Mouse (Mus musculus): ENCODE measurements around the gene Nmbr. TPM values are rescaled to one million over a fixed set of nuclear protein-coding genes. Genes with fewer than 3 reads are reported as not detected.

The Nmbr gene
- polyA plus RNA-seq, 1 experiment from 2014 or later = 0.49 TPM

DNA sequence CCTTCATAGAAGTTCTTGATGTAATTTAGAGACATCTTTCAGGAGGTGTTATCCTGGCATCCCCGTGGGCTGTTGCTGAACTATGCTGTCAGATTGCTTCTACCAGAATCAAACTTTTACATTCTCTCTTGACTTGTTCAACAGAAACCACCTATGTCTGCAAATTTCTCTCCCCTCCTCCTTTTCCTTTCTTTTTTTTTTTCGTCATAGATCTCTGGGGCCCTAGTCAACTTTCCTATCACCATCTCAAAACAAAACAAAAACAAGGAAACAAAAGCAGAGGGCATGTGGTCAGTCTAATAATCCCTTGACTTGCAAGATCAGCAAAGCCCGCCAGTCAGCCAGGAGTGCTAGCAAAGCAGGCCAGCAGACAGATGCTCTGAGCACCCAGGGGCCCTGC lies 12.7 kb downstream of the Nmbr start, which contains the start of gene Gje1:
Gje1 (minus strand) TSS at position 101 of the 400 bp plus-strand sequence.
- Histone ChIP-seq H3K4me1 (ENCODE audit: control insufficient read depth, insufficient read depth, low read length) (no peaks in the 10 kb centered on the region), H3K27ac (ENCODE audit: low read depth, low read length) (no peak within 1 kb of the TSS), H3K4me2 (no peak within 1 kb of the TSS), H3K27me3 (ENCODE audit: control insufficient read depth, insufficient read depth, low read length) (no peaks in the 10 kb centered on the region), H3K9me3 (ENCODE audit: control insufficient read depth, low read length) (no peaks in the 10 kb centered on the region), H3K36me3 (ENCODE audit: control insufficient read depth, insufficient read depth, low read length) (no peaks in the 10 kb centered on the region), H3K9ac (ENCODE audit: low read length) (no peak within 1 kb of the TSS), H3K4me3 (ENCODE audit: low read depth, low read length) (no peak within 1 kb of the TSS)
- no peak for DNase-seq (ENCODE audit: low spot score, missing footprints)
- 55% methylated on average over 3 of the region's 3 CpGs for WGBS
- ATAC-seq (ENCODE audit: low FRiP score) = no peak

DNA sequence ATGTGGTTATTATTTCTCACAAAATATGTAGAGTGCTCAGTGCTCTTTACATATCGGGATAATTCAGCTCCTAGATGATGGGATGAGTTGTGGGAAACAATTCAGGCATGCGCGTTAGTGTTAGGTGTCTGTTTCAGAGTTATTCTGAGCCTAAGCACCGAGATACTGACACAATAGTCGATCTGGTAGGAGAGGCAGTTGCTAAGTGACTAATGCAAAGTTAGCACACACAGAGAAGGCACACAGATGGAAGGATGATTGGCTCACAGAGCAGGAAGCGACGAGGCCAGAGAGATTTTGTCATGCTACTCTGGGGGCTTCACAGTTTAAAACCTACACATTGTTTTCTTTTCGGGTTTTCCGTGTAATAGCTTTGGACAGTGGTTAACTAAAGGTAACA lies 20.3 kb downstream of the Nmbr start:
- Histone ChIP-seq H3K4me1 (ENCODE audit: control insufficient read depth, insufficient read depth, low read length) (no peaks in the 10 kb centered on the region), H3K9me3 (ENCODE audit: control insufficient read depth, low read length) (no peaks in the 10 kb centered on the region), H3K27ac (ENCODE audit: low read depth, low read length) (no peak overlapping the region), H3K36me3 (ENCODE audit: control insufficient read depth, insufficient read depth, low read length) (no peaks in the 10 kb centered on the region), H3K27me3 (ENCODE audit: control insufficient read depth, insufficient read depth, low read length) (no peaks in the 10 kb centered on the region), H3K9ac (ENCODE audit: low read length) (no peak overlapping the region), H3K4me3 (ENCODE audit: low read depth, low read length) (no peak overlapping the region), H3K4me2 (no peak overlapping the region)
- 66% methylated on average over 9 of the region's 9 CpGs for WGBS
- ATAC-seq (ENCODE audit: low FRiP score) = no peak
- DNase-seq (ENCODE audit: low spot score, missing footprints) = no peak

DNA sequence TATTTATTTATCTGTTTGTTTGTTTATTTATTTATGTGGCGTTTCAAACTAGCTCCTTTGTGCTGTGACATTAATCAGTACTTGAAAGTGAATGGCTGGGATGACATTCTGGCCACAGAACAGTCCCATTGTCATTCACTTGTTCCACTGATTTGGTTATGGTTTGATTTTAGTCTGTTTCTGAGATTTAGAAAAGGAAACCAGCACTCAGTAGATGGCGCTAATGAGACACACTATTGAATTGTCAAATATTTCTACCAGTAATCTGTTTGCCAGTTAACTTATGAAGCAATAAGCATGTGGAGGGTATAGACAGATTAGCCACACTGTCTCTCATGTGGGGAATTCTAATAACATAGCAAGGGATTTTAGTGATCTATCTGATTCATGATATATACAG lies 28.9 kb downstream of the Nmbr start:
- no peak overlapping the region for H3K9ac ChIP-seq (ENCODE audit: low read length)
- no peak overlapping the region for H3K4me2 ChIP-seq
- no peak overlapping the region for H3K27ac ChIP-seq (ENCODE audit: low read depth, low read length)
- H3K4me3 ChIP-seq (ENCODE audit: low read depth, low read length) = no peak overlapping the region
- ATAC-seq (ENCODE audit: low FRiP score) (peak; percentile 52; the same call in 1 of the 2 replicates), DNase-seq (ENCODE audit: low spot score, missing footprints) (peak; percentile 92)
- no peaks in the 10 kb centered on the region for H3K4me1 ChIP-seq (ENCODE audit: control insufficient read depth, insufficient read depth, low read length)
- WGBS = 11% methylated on average over 2 of the region's 2 CpGs
- no peaks in the 10 kb centered on the region for H3K27me3 ChIP-seq (ENCODE audit: control insufficient read depth, insufficient read depth, low read length)
- no peaks in the 10 kb centered on the region for H3K36me3 ChIP-seq (ENCODE audit: control insufficient read depth, insufficient read depth, low read length)
- no peaks in the 10 kb centered on the region for H3K9me3 ChIP-seq (ENCODE audit: control insufficient read depth, low read length)

DNA sequence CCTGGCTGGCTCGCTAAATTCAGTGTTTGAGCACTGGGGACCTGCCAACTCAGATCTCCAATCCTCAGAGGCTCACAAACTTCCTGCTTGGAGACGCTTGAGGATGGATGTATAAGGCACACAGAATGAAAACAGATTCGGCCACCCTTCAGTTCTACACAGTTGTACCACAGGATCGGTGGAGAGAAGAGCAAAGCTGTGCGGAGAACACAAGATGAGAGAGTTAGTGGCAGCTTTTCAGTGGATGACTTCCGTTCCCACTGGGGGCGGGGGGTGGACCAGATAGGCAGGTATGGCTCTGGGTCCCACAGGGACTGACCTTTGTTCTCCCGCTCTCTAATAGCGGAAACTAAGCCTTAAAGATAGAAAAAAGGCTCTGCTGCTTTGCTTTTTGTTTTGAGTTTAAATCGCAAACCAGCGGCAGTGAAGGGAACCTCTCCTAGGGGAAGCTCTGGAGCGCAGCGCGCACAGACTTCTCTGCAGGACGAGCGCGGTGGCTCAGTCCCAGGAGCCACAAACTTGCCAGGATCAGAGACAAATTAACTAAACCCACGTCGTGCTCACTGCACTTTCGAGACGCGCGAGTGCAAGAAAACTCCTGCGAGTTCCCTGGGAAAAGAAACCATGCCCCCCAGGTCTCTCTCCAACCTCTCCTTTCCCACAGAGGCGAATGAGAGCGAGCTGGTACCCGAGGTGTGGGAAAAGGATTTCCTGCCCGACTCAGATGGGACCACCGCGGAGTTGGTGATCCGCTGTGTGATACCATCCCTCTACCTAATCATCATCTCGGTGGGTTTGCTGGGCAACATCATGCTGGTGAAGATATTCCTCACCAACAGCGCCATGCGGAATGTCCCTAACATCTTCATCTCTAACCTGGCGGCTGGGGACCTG lies 54.5 kb downstream of the Nmbr start:
- no peak overlapping the region for H3K27ac ChIP-seq (ENCODE audit: low read depth, low read length)
- WGBS = 1% methylated on average over 35 of the region's 35 CpGs
- DNase-seq (ENCODE audit: low spot score, missing footprints) (peak; percentile 94), ATAC-seq (ENCODE audit: low FRiP score) (peak; percentile 74; the same call in 1 of the 2 replicates)
- peak overlapping the region; percentile 37 for H3K4me3 ChIP-seq (ENCODE audit: low read depth, low read length)
- H3K9me3 ChIP-seq (ENCODE audit: control insufficient read depth, low read length) = no peaks in the 10 kb centered on the region
- peak overlapping the region; percentile 24; the same call in 1 of the 2 replicates for H3K9ac ChIP-seq (ENCODE audit: low read length)
- H3K36me3 ChIP-seq (ENCODE audit: control insufficient read depth, insufficient read depth, low read length) = no peaks in the 10 kb centered on the region
- H3K27me3 ChIP-seq (ENCODE audit: control insufficient read depth, insufficient read depth, low read length) = no peaks in the 10 kb centered on the region
- H3K4me1 ChIP-seq (ENCODE audit: control insufficient read depth, insufficient read depth, low read length) = no peaks in the 10 kb centered on the region
- peak overlapping the region; percentile 84 for H3K4me2 ChIP-seq

DNA sequence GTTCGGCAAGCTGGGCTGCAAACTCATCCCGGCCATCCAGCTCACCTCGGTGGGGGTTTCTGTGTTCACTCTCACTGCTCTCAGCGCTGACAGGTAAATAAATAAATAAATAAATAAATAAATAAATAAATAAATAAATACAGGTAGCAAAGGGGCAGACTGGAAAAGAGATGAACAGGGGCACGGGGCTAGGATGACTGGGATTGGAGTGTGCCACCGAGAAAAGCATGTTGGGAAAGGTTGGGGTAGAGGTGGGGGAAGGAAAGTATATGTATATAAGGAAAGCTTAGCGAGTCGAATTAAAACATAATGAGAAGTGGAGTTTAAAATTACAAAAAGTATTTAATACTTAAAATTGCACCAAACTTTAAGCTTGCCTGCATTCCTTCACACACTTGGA lies 55.2 kb downstream of the Nmbr start:
- 19% methylated on average over 8 of the region's 8 CpGs for WGBS
- Histone ChIP-seq H3K36me3 (ENCODE audit: control insufficient read depth, insufficient read depth, low read length) (no peaks in the 10 kb centered on the region), H3K9ac (ENCODE audit: low read length) (no peak overlapping the region), H3K27me3 (ENCODE audit: control insufficient read depth, insufficient read depth, low read length) (no peaks in the 10 kb centered on the region), H3K4me1 (ENCODE audit: control insufficient read depth, insufficient read depth, low read length) (no peaks in the 10 kb centered on the region), H3K4me2 (peak overlapping the region; percentile 84), H3K4me3 (ENCODE audit: low read depth, low read length) (peak overlapping the region; percentile 37), H3K9me3 (ENCODE audit: control insufficient read depth, low read length) (no peaks in the 10 kb centered on the region), H3K27ac (ENCODE audit: low read depth, low read length) (no peak overlapping the region)
- DNase-seq (ENCODE audit: low spot score, missing footprints) (no peak), ATAC-seq (ENCODE audit: low FRiP score) (no peak)

DNA sequence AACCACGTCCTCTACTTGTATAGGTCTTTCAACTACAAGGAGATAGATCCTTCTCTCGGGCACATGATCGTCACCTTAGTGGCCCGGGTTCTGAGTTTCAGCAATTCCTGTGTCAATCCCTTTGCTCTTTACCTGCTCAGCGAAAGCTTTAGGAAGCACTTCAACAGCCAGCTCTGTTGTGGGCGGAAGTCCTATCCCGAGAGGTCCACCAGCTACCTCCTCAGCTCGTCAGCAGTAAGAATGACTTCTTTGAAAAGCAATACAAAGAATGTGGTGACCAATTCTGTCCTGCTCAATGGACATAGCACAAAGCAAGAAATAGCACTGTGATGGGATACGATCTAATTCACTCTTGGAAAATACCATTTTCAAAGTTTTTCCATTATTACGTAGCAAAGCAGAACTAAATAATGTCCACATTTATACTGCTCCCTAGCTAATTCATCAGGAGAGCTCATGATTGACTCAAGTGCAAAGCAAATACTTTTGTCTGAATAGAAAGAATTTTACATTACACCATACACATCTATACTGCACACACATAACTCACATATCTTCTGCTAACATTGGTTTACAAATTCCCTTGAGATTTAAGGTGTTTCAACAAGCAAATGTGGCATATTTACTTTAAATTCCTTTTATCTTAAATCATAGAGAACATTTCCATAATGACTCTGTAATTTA lies 65.0 kb downstream of the Nmbr start:
- ATAC-seq (ENCODE audit: low FRiP score) (no peak), DNase-seq (ENCODE audit: low spot score, missing footprints) (no peak)
- Histone ChIP-seq H3K27ac (ENCODE audit: low read depth, low read length) (no peak overlapping the region), H3K4me2 (no peak overlapping the region), H3K9ac (ENCODE audit: low read length) (no peak overlapping the region), H3K4me3 (ENCODE audit: low read depth, low read length) (no peak overlapping the region), H3K4me1 (ENCODE audit: control insufficient read depth, insufficient read depth, low read length) (no peaks in the 10 kb centered on the region), H3K27me3 (ENCODE audit: control insufficient read depth, insufficient read depth, low read length) (no peaks in the 10 kb centered on the region), H3K9me3 (ENCODE audit: control insufficient read depth, low read length) (no peaks in the 10 kb centered on the region), H3K36me3 (ENCODE audit: control insufficient read depth, insufficient read depth, low read length) (no peaks in the 10 kb centered on the region)
- WGBS = 87% methylated on average over 10 of the region's 10 CpGs

DNA sequence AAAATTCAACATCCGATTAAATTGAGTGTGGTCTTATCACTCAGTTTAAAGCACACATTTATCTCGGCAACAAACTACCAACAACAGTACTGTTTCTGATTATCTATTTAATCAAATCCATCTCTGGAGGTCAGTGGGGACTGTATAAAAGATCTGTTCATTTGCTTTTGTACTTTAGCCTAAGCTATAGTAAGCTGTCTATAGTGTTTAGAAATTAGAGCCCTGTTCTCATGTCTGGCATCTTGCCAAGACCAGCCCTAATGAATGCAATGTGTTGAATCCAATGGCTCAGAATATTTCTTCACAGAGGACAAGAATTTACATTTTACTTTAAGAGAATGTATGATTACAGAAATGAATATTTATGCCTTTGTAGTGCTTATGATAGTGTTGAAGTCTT lies 69.1 kb downstream of the Nmbr start:
- DNase-seq (ENCODE audit: low spot score, missing footprints) (no peak), ATAC-seq (ENCODE audit: low FRiP score) (no peak; the same call in 1 of the 2 replicates)
- no peaks in the 10 kb centered on the region for H3K36me3 ChIP-seq (ENCODE audit: control insufficient read depth, insufficient read depth, low read length)
- H3K4me2 ChIP-seq = no peak overlapping the region
- H3K4me1 ChIP-seq (ENCODE audit: control insufficient read depth, insufficient read depth, low read length) = no peaks in the 10 kb centered on the region
- H3K9me3 ChIP-seq (ENCODE audit: control insufficient read depth, low read length) = no peaks in the 10 kb centered on the region
- 83% methylated on average over 2 of the region's 2 CpGs for WGBS
- H3K27ac ChIP-seq (ENCODE audit: low read depth, low read length) = no peak overlapping the region
- no peaks in the 10 kb centered on the region for H3K27me3 ChIP-seq (ENCODE audit: control insufficient read depth, insufficient read depth, low read length)
- H3K4me3 ChIP-seq (ENCODE audit: low read depth, low read length) = no peak overlapping the region
- no peak overlapping the region for H3K9ac ChIP-seq (ENCODE audit: low read length)

DNA sequence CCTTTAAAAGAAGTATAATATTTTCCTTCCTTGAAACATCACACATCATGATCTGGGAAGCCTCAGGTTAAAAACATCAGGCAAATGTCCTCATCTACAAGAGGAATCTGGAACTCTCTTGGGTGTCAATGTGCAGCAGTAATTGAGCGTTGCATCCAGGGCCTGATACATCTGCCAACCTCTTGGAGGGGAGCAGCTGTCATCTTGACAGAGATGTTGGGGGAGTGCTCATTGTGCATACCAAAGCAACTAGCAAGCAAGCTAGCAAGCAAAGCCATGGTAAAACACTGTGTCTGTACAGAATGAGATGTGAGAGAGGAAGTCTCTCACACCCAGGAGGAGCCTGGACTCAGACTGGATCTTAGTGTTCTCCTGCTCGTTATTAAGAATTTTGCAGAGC lies 84.6 kb downstream of the Nmbr start:
- Histone ChIP-seq H3K4me3 (ENCODE audit: low read depth, low read length) (no peak overlapping the region), H3K9me3 (ENCODE audit: control insufficient read depth, low read length) (no peaks in the 10 kb centered on the region), H3K27ac (ENCODE audit: low read depth, low read length) (no peak overlapping the region), H3K4me2 (no peak overlapping the region), H3K9ac (ENCODE audit: low read length) (no peak overlapping the region), H3K27me3 (ENCODE audit: control insufficient read depth, insufficient read depth, low read length) (no peaks in the 10 kb centered on the region), H3K36me3 (ENCODE audit: control insufficient read depth, insufficient read depth, low read length) (no peaks in the 10 kb centered on the region), H3K4me1 (ENCODE audit: control insufficient read depth, insufficient read depth, low read length) (no peaks in the 10 kb centered on the region)
- DNase-seq (ENCODE audit: low spot score, missing footprints) = no peak
- 73% methylated on average over 2 of the region's 2 CpGs for WGBS
- ATAC-seq (ENCODE audit: low FRiP score) = no peak

DNA sequence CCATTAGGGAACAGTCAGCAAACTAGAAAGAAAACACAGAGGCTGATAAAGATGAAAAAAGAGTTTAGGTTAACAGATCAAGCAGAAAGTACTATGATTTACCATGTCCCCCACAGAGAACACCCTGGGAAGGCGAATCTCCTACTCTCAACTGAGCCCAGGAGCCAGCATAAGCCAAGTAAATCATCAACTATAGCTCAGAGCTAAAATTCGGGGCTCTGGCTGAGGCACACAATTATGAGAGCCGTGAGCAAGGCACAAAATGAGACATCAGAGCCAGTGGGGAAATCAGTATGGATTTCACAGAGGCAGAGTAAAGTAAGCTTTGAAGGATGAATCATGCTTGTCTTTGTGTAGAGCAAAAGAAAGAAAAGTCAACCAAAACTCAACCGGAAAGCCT lies 111.6 kb downstream of the Nmbr start:
- Histone ChIP-seq H3K4me2 (no peak overlapping the region), H3K27ac (ENCODE audit: low read depth, low read length) (no peak overlapping the region), H3K4me1 (ENCODE audit: control insufficient read depth, insufficient read depth, low read length) (no peaks in the 10 kb centered on the region), H3K9me3 (ENCODE audit: control insufficient read depth, low read length) (no peaks in the 10 kb centered on the region), H3K4me3 (ENCODE audit: low read depth, low read length) (no peak overlapping the region), H3K9ac (ENCODE audit: low read length) (no peak overlapping the region), H3K27me3 (ENCODE audit: control insufficient read depth, insufficient read depth, low read length) (no peaks in the 10 kb centered on the region), H3K36me3 (ENCODE audit: control insufficient read depth, insufficient read depth, low read length) (no peaks in the 10 kb centered on the region)
- no peak for DNase-seq (ENCODE audit: low spot score, missing footprints)
- ATAC-seq (ENCODE audit: low FRiP score) = no peak
- 75% methylated on average over 4 of the region's 4 CpGs for WGBS

All from midbrain, embryonic 11.5 days (tissue).